12 mouse cellular contexts compared by ENCODE assay signal in genomic region chr4:57560010-57560409, GRCm38 (mm10). TPM values are rescaled to one million over a fixed set of nuclear protein-coding genes. Genes with fewer than 3 reads are reported as not detected.
A peak's percentile ranks its signal among the peaks of the same experiment; 100 is the strongest.
DNase-seq lines count a peak whose midpoint lies in the region; ATAC-seq and TF ChIP-seq lines count a peak whose summit lies in the region.
"Had no signal": no experiment of that assay in that cellular context is flagged by ENCODE, and none has a peak within 500 bp of the region (broad histone marks: within the 10 kb centered on the region; RNA-seq: fewer than 3 reads in every experiment).

No protein-coding gene starts in this region.

- peaks cover 43% of the 10 kb centered on the region for H3K4me1 ChIP-seq in heart, embryonic 16.5 days (ENCODE audit: control insufficient read depth, insufficient read depth, low read length)
- peaks cover 34% of the 10 kb centered on the region for H3K4me1 ChIP-seq in heart, postnatal 0 days (ENCODE audit: control insufficient read depth, insufficient read depth)

- in situ Hi-C loops in Patski (cut with MboI; ENCODE audit: low pct_unique_long_range_greater_than_20kb) = no loop called here

- 15% methylated on average over 3 of the region's 3 CpGs for WGBS in heart, embryonic 16.5 days
- 18% methylated on average over 3 of the region's 3 CpGs for WGBS in heart, postnatal 0 days

- no peaks in the 10 kb centered on the region for H3K36me3 ChIP-seq in heart, embryonic 16.5 days (ENCODE audit: control insufficient read depth, insufficient read depth)
- H3K36me3 ChIP-seq in heart, postnatal 0 days (replicated peaks; ENCODE audit: control insufficient read depth, insufficient read depth, low read length) = no peaks in the 10 kb centered on the region
- H3K36me3 ChIP-seq: limb, embryonic 12.5 days had no signal

- H3K4me3 ChIP-seq in heart, embryonic 16.5 days (ENCODE audit: low read length) = peak overlapping the region; percentile 34
- 0 out of 2 replicates have a peak overlapping the region, but pooled peaks have one; percentile 20 for H3K4me3 ChIP-seq in heart, postnatal 0 days (ENCODE audit: low read depth, low read length)
- H3K4me3 ChIP-seq: limb, embryonic 12.5 days had no signal

- POLR2A ChIA-PET in Patski (lab: Charles Lee) = interaction anchor here (1.3 kb wide), 1 partner anchor 10 kb away, joined by 3 read pairs; no protein-coding TSS in a partner anchor

- CTCF ChIA-PET in Patski (lab: Charles Lee) = no interaction called here

- H3K27me3 ChIP-seq in heart, embryonic 16.5 days (ENCODE audit: control insufficient read depth, insufficient read depth, low read length) = no peaks in the 10 kb centered on the region
- H3K27me3 ChIP-seq in Patski = no peaks in the 10 kb centered on the region
- H3K27me3 ChIP-seq in heart, postnatal 0 days (ENCODE audit: control insufficient read depth, insufficient read depth, low read length) = no peaks in the 10 kb centered on the region
- H3K27me3 ChIP-seq: limb, embryonic 12.5 days had no signal

- H3K9ac ChIP-seq in heart, embryonic 16.5 days (ENCODE audit: low read length) = peak overlapping the region; percentile 73
- H3K9ac ChIP-seq in heart, postnatal 0 days (replicated peaks; ENCODE audit: low read depth, low read length) = peak overlapping the region; percentile 45; the same call in 1 of the 2 replicates
- H3K9ac ChIP-seq: limb, embryonic 12.5 days had no signal

- H3K4me2 ChIP-seq in heart, embryonic 16.5 days (ENCODE audit: low read depth, low read length) = peak overlapping the region; percentile 63
- H3K4me2 ChIP-seq in heart, postnatal 0 days (ENCODE audit: low read depth, low read length) = peak overlapping the region; percentile 47
- H3K4me2 ChIP-seq: limb, embryonic 12.5 days had no signal

- no peaks in the 10 kb centered on the region for H3K9me3 ChIP-seq in heart, embryonic 16.5 days (replicated peaks; ENCODE audit: control insufficient read depth, low read length)
- H3K9me3 ChIP-seq in heart, postnatal 0 days (replicated peaks; ENCODE audit: control insufficient read depth, low read length) = no peaks in the 10 kb centered on the region
- H3K9me3 ChIP-seq: limb, embryonic 12.5 days had no signal

- no peak for DNase-seq in heart, postnatal 14 days
- DNase-seq in Patski (ENCODE audit: low read depth, low spot score) = no peak
- peak; percentile 77 for DNase-seq in heart, postnatal 0 days (ENCODE audit: low spot score)
- DNase-seq in lung, postnatal 25 days (ENCODE audit: low spot score) = peak; percentile 16
- no peak for DNase-seq in adrenal gland, adult (ENCODE audit: inconsistent age in 2 of 2, low spot score in 1 of 2)
- no peak for DNase-seq in cerebellum, adult 8-10 months
- no peak for DNase-seq in adrenal gland, postnatal 4 days (ENCODE audit: low spot score in 2 of 2)
- DNase-seq: adrenal gland, postnatal 14 days; cerebellum, postnatal 25 days had no signal

- intact Hi-C loops in heart, postnatal 14 days (cut with DNase I) = no loop called here

- peak overlapping the region; percentile 98 for H3K27ac ChIP-seq in heart, embryonic 16.5 days (ENCODE audit: low read length)
- H3K27ac ChIP-seq in heart, postnatal 0 days (ENCODE audit: low read depth) = peak overlapping the region; percentile 98

- 0 out of 2 replicates have a peak, but pooled peaks have one; percentile 72 for TF ChIP-seq EP300 in heart, postnatal 0 days (IDR thresholded peaks at IDR 0.05; ENCODE audit: low read depth)

- peak; percentile 81 for ATAC-seq in heart, embryonic 16.5 days (replicated peaks; ENCODE audit: extremely low read depth, insufficient read depth, low FRiP score)
- ATAC-seq in Patski = peak; percentile 60
- peak; percentile 71 for ATAC-seq in heart, postnatal 0 days (ENCODE audit: insufficient read depth, low read depth)
- ATAC-seq: inflammation-experienced regulatory T-cells, adult 6 months had no signal

- TF ChIP-seq CTCF in Patski (IDR thresholded peaks at IDR 0.05) = no peak
- TF ChIP-seq CTCF in heart, postnatal 0 days (IDR thresholded peaks at IDR 0.05; ENCODE audit: low read depth) = no peak

RNA-seq across cellular contexts. Expression of gene Pakap, which starts 8.0 kb away (rescaled TPM):
- 57.5 and 60.2 TPM in 2 replicates for polyA plus RNA-seq in heart, embryonic 16.5 days (2015; fragmentation: Nextera tagmentation; extraction: Ambion mirVana)
- total RNA-seq in heart, postnatal 14 days (2021) = 10 to 100 TPM; 40.0 to 46.5 TPM
- polyA plus RNA-seq in Patski (2021) = 1.6 TPM
- 21.1 and 26.8 TPM in 2 replicates for total RNA-seq in heart, postnatal 0 days (2014; rRNA removed; ENCODE audit: low replicate concordance)
- polyA plus RNA-seq in heart, postnatal 0 days (2015; fragmentation: Nextera tagmentation; extraction: Ambion mirVana) = 33.8 and 43.7 TPM in 2 replicates
- total RNA-seq in adrenal gland, postnatal 4 days (2021) = 10 to 100 TPM; 56.9 to 65.9 TPM

Comparison
In these comparisons a context has a peak if more than half of its experiments do, and no peak if none do; other contexts are left out.
1. DNase-seq: peak in heart, postnatal 0 days (single experiment) and lung, postnatal 25 days (single experiment); none in heart, postnatal 14 days (0 of 2), Patski (single experiment), adrenal gland, adult (0 of 2), cerebellum, adult 8-10 months (single experiment) and adrenal gland, postnatal 4 days (0 of 2).
2. Peak in every context shown above with its lines, with median percentiles within 50 percentile points of each other: ATAC-seq.